Mouse (Mus musculus) Patski (cell line): Measurements from ENCODE around the gene Zfp974. TPM values are rescaled to one million over a fixed set of nuclear protein-coding genes. Genes with fewer than 3 reads are reported as not detected.

Source experiments
- ATAC-seq: fragments of 100-300 bp; one replicate; pipeline ENCODE4 v1.8.0; 2021
- CTCF ChIA-PET: fragments of 350-600 bp; sonication (Branson Sonifier 250); formaldehyde crosslinking; loops from one replicate; lab custom pipeline; 2022; ENCODE audit warnings: inconsistent platforms; lab: Charles Lee
- POLR2A ChIA-PET: fragments of 350-600 bp; sonication (Branson Sonifier 250); formaldehyde crosslinking; loops from one replicate; lab custom pipeline; 2022; ENCODE audit warnings: antibody characterized with exemption, inconsistent platforms; lab: Charles Lee
- DNase-seq: peaks from one replicate; pipeline ENCODE4 v3.0.0-alpha.2; 2011; ENCODE audit warnings: low read depth, low spot score
- H3K27me3 ChIP-seq: fragments of 371-371 bp; one replicate; pipeline ENCODE4 v1.5.1; 2021
- CTCF ChIP-seq: fragments of 100-300 bp; IDR thresholded peaks from one replicate; pipeline ENCODE4 v1.5.1; 2021
- in situ Hi-C: fragments of 300-500 bp; cut with MboI; formaldehyde crosslinking; loops from 3 replicates; pipeline ENCODE4 v1.11.1; 2018; ENCODE audit warnings: low pct_unique_long_range_greater_than_20kb, mixed read lengths
- polyA plus RNA-seq: library from polyadenylated mRNA; unstranded; gene quantifications from one replicate; pipeline ENCODE4 v1.2.3, GENCODE M21; 2021

Zfp974 gene
- polyA plus RNA-seq, 1 experiment from 2014 or later, result 8.1 TPM

- ChIA-PET POLR2A (interaction anchor here (0.6 kb wide), 2 partner anchors 52 to 68 kb away, joined by 4 read pairs; no protein-coding TSS in a partner anchor), CTCF (interaction anchor here (1.5 to 2.5 kb wide), 3 partner anchors 17 to 43 kb away, joined by 3 to 8 read pairs (median 4); no protein-coding TSS in a partner anchor)
- ATAC-seq, result peak; percentile 93
- TF ChIP-seq CTCF, result no peak
- peak; percentile 39 for DNase-seq
- in situ Hi-C loops, result loop anchor here (5.0 kb wide), 1 partner anchor 117 kb away; the partner anchor contains the start of gene Zfp780b
- H3K27me3 ChIP-seq, result no peaks in the 10 kb centered on the region
Measured at GRCm38 (mm10) chr7:27860396-27861235, 68.6 kb downstream of the Zfp974 start.

- POLR2A ChIA-PET, result no interaction called here
- DNase-seq, result no peak
- no peaks in the 10 kb centered on the region for H3K27me3 ChIP-seq
- no peak for TF ChIP-seq CTCF
- in situ Hi-C loops, result loop anchor here (5.0 kb wide), 1 partner anchor 118 kb away; the partner anchor contains the start of gene Zfp780b
- CTCF ChIA-PET, result interaction anchor here (1.1 to 2.5 kb wide), 4 partner anchors 12 to 41 kb away, joined by 3 to 8 read pairs (median 4); no protein-coding TSS in a partner anchor
- peak; percentile 24 for ATAC-seq
Measured at GRCm38 (mm10) chr7:27859301-27860251, 69.7 kb downstream of the Zfp974 start.

Other genes starting within 250 kb of the Zfp974 start
- gene Zfp607b, start 240.1 kb downstream of the Zfp974 start, polyA plus RNA-seq, result 1.1 TPM
- 13.1 TPM for gene Zfp60, start 198.1 kb downstream of the Zfp974 start, polyA plus RNA-seq
- gene Zfp626, start 122.3 kb downstream of the Zfp974 start, polyA plus RNA-seq, result 4.2 TPM
- gene Zfp59, start 90.9 kb downstream of the Zfp974 start, polyA plus RNA-seq, result 5.4 TPM
- 2.7 TPM for gene Zfp607a, start 71.9 kb downstream of the Zfp974 start, polyA plus RNA-seq
- 9.2 TPM for gene Zfp780b, start 49.7 kb upstream of the Zfp974 start, polyA plus RNA-seq
- gene Zfp850, start 84.7 kb upstream of the Zfp974 start, polyA plus RNA-seq, result 3.0 TPM
- gene Psmc4, start 120.6 kb upstream of the Zfp974 start, polyA plus RNA-seq, result 176 TPM
- gene Fcgbp, start 141.8 kb upstream of the Zfp974 start, polyA plus RNA-seq, result 1.6 TPM
- 0.77 TPM for gene 9530053A07Rik, start 200.0 kb upstream of the Zfp974 start, polyA plus RNA-seq
- 134 TPM for gene Fbl, start 240.2 kb upstream of the Zfp974 start, polyA plus RNA-seq